Mouse (Mus musculus): ENCODE results near the gene Il18r1.
A peak's percentile ranks its signal among the peaks of the same experiment; 100 is the strongest.

Il18r1 gene

GRCm38 (mm10) chr1:40499708-40500107 lies 34.4 kb downstream of the Il18r1 start:
- no peak for DNase-seq (ENCODE audit: low spot score)

DNA sequence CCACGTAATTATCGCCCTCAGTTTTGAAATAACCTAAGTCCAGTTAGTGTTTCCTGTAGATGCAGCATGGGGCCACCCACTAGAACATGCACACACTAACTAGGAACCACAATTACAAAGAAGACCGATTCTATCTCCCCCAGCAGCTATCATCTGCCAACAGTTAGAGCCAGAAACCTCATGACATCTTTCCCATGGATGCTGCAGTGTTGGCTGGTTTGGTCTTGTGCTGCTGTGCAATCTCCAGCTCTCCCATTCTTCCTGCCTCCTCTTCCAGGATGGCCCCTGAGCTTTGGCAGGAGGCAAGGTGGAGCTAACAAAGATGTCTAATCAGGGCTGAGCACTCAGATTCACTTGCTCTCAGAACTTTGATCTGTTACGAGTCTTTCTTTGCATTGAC lies 35.8 kb downstream of the Il18r1 start:
- no peak for DNase-seq (ENCODE audit: low spot score)

GRCm38 (mm10) chr1:40501546-40502398 lies 36.4 kb downstream of the Il18r1 start:
- no peak for DNase-seq (ENCODE audit: low spot score)

- no peak for DNase-seq (ENCODE audit: low spot score)
These were observed 39.2 kb downstream of the Il18r1 start for GRCm38 (mm10) chr1:40504548-40504947.

GRCm38 (mm10) chr1:40514851-40515585 lies 49.7 kb downstream of the Il18r1 start, which contains the start of gene Il18rap:
TSS of gene Il18rap (plus strand) at chr1:40515362.
- DNase-seq (ENCODE audit: low spot score) = no peak

- DNase-seq (ENCODE audit: low spot score) = no peak
These were observed 51.0 kb downstream of the Il18r1 start for GRCm38 (mm10) chr1:40516364-40516763.

DNA sequence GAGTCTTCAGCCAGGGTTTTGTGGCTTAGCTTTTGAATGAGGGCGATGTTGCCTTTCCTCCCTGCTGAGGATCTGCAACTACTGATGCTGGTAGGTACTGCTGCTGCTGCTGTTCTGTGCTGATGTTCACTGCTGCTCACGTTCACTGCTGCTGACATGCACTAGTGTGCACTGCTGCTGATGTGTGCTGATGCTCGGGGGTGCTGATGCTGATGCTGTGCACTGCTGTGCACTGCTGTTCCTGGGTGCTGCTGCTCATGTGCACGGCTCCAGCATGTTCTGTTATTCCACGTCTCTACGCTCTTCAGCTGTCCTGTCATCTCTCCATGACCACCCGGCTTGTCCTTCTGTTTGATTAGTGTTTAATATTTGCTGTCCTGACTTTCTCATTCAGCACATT lies 57.6 kb downstream of the Il18r1 start:
- no peak for DNase-seq (ENCODE audit: low spot score)

DNA sequence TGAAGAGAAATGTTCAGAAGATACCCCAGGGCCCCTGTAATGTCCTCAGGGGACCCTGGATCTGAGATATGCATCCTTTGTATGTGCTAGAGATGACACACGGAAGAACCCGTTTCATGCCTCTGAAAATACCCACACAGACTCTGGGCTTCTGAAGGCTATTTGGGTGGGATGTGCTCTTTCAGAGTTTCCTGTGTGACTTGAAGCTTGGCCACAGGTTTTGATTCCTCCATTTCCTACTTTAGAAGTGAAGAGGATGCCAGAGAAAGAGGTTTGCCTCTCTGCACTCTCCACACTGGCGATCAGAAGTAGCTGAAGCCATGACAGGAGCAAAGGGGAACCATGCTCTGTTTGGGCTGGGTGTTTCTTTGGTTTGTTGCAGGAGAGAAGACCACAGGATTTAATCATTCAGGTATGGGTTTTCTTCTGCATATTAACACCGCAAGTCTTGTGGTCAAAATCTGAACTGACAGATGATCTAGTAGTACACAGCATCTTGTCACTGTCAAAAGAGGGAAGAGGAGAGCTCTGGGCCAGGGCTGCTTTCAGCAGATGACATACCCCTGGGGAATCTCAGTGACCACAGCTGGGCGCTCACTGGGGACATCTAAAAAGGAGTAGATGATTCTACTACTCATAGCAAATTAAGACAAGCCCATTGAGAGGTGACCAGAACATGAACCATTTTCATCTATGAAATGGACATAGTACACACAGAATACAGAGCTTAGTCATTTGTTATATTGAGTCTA lies 58.8 kb downstream of the Il18r1 start:
- no peak for DNase-seq (ENCODE audit: low spot score)

DNA sequence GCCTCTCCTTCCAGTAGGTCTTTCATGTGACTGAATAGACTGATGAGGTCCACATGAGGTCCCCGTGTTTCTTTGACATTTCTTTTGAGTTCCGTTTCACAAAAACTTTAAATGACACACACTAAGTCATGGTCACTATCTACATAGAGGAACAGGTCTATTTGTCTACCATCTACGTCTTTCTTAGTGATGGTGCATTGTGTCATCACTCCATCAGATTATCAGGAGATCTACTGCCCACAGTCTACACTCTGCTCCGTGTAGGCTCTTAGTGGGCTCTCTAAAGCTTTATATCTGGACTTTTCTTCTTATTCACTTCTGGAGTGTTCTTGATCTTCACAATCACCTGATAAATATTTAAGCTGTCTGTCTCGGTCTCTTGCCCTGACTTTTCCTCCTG lies 63.9 kb downstream of the Il18r1 start:
- DNase-seq (ENCODE audit: low spot score) = no peak

- no peak for DNase-seq (ENCODE audit: low spot score)
These were observed 72.2 kb downstream of the Il18r1 start for GRCm38 (mm10) chr1:40537577-40537976.

GRCm38 (mm10) chr1:40544650-40545049 lies 79.3 kb downstream of the Il18r1 start:
- peak; percentile 6 for DNase-seq (ENCODE audit: low spot score)

DNA sequence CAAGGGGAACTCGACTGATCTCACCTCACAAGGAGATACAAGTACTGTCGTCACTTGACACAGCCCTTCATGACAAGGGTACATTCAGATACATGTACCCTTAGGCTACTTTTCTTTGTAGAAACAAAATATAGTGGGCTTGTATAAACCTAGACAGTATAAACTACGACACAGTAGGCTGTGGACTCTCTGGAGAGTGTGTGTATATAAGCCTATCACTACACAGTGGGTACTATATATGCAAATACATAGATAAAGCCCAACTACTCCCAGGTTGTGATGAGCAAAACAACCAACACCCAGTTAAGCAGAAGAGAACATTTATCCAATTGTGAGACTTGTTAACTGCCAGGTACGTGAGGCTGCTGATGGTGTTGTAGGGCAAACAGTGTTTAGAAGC lies 81.3 kb downstream of the Il18r1 start:
- DNase-seq (ENCODE audit: low spot score) = no peak

DNA sequence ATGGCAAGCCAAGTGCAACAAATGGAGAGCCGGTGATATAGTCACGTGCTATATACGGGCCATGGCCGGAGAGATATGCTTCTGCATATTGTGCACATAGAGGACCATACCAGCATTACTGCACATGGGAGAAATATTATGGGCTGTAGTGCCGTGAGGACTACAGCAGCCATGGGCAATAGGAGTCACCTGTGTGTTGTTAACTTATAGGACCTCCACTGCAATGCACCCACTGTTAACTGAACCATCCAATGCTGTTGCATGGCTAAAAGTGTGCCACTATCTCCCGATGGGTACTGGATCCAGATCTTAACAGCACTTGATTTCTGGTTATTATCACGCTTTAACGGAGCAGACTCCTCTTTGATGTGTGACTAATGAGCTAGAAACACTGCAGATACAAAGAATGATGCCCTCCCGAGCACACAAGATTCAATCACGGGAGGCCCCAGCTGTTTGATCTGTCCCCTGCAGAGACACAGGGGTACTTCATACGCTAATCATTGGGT lies 81.8 kb downstream of the Il18r1 start:
- no peak for DNase-seq (ENCODE audit: low spot score)

- DNase-seq (ENCODE audit: low spot score) = no peak
These were observed 82.4 kb downstream of the Il18r1 start for GRCm38 (mm10) chr1:40547762-40548161.

Measured in ovary, postnatal 36 days (tissue).